Mouse (Mus musculus): ENCODE data around the gene Prr36. TPM values are rescaled to one million over a fixed set of nuclear protein-coding genes. Genes with fewer than 3 reads are reported as not detected.

Gene Prr36
- polyA plus RNA-seq, 1 experiment from 2014 or later: 52.1 TPM

- H3K9me3 ChIP-seq: no peaks in the 10 kb centered on the region
- peak overlapping the region; percentile 85 for H3K4me3 ChIP-seq (replicated peaks)
- peak overlapping the region; percentile 71 for H3K9ac ChIP-seq (replicated peaks)
- peaks cover 37% of the 10 kb centered on the region for H3K4me1 ChIP-seq (replicated peaks)
- H3K27me3 ChIP-seq: no peaks in the 10 kb centered on the region
- peaks cover 17% of the 10 kb centered on the region for H3K36me3 ChIP-seq
- H3K4me2 ChIP-seq (replicated peaks): peak overlapping the region; percentile 61
- ATAC-seq: peak; percentile 4
- WGBS: 20% methylated on average over 15 of the region's 15 CpGs
- peak overlapping the region; percentile 95 for H3K27ac ChIP-seq
Measured at GRCm38 (mm10) chr8:4237814-4238433, 20.7 kb upstream of the Prr36 start.

- Histone ChIP-seq H3K4me1 (replicated peaks) (peaks cover 5% of the 10 kb centered on the region; the same call in 1 of the 2 replicates), H3K4me3 (replicated peaks) (no peak overlapping the region), H3K27ac (no peak overlapping the region), H3K36me3 (no peaks in the 10 kb centered on the region), H3K27me3 (peaks cover 24% of the 10 kb centered on the region), H3K4me2 (replicated peaks) (no peak overlapping the region), H3K9me3 (no peaks in the 10 kb centered on the region), H3K9ac (replicated peaks) (no peak overlapping the region)
- no peak for ATAC-seq
- 69% methylated on average over 10 of the region's 10 CpGs for WGBS
Measured at GRCm38 (mm10) chr8:4230612-4231351, 13.5 kb upstream of the Prr36 start.

DNA sequence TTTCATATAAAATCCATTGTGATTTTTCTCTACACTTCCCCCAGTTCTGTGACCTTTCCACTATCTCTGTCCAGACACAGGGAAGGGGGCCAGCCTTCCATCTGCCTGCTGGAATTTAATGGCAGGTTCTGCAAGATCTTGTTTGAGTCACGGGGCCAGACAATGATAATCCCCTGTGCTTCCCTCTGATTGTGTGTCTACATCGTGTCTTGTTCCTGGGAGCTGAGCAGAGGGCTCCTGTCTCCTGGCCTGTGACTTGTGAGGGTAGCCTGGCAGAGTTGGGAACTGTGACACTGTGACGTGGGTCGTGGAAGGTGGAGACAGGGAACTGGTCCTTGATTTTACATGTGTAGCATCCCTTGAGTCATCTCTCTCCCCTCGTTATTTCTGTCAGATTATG is 12.5 kb upstream of the Prr36 start:
- Histone ChIP-seq H3K9me3 (no peaks in the 10 kb centered on the region), H3K27ac (no peak overlapping the region), H3K9ac (replicated peaks) (no peak overlapping the region), H3K4me1 (replicated peaks) (peaks cover 5% of the 10 kb centered on the region; the same call in 1 of the 2 replicates), H3K27me3 (peaks cover 25% of the 10 kb centered on the region), H3K4me3 (replicated peaks) (no peak overlapping the region), H3K4me2 (replicated peaks) (no peak overlapping the region), H3K36me3 (no peaks in the 10 kb centered on the region)
- WGBS: 65% methylated on average over 5 of the region's 5 CpGs
- no peak for ATAC-seq

DNA sequence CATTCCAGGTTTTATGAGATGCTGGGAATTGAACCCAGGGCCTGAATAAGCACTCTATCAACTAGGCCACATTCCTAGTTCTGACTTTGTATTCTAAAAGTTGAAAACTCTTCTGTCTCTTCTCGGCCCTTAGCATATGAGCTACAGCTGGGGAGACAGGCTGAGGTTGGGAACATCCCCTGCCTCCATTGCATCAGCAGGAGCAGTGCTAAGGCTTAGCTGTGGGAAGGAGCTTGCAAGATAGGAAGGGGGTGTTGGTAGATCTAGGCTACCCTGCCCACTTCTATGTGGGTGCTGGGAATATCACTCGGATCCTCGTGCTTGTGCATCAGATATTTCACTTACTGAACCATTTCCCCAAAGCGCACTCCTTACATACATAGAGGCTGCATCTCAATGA is 10.7 kb upstream of the Prr36 start:
- H3K27ac ChIP-seq: no peak overlapping the region
- H3K9me3 ChIP-seq: no peaks in the 10 kb centered on the region
- no peaks in the 10 kb centered on the region for H3K36me3 ChIP-seq
- 95% methylated on average over 4 of the region's 4 CpGs for WGBS
- ATAC-seq: no peak
- H3K4me2 ChIP-seq (replicated peaks): no peak overlapping the region
- no peak overlapping the region for H3K9ac ChIP-seq (replicated peaks)
- peaks cover 25% of the 10 kb centered on the region for H3K27me3 ChIP-seq
- no peak overlapping the region for H3K4me3 ChIP-seq (replicated peaks)
- H3K4me1 ChIP-seq (replicated peaks): peaks cover 5% of the 10 kb centered on the region; the same call in 1 of the 2 replicates

- 0 out of 2 replicates have a peak within 1 kb of the TSS, but pooled peaks have one; percentile 25 for H3K9ac ChIP-seq (replicated peaks)
- H3K36me3 ChIP-seq: no peaks in the 10 kb centered on the region
- peaks cover 5% of the 10 kb centered on the region; the same call in 1 of the 2 replicates for H3K4me1 ChIP-seq (replicated peaks)
- no peak within 1 kb of the TSS for H3K27ac ChIP-seq
- WGBS: 4% methylated on average over 33 of the region's 33 CpGs
- H3K4me2 ChIP-seq (replicated peaks): peak within 1 kb of the TSS; percentile 36
- ATAC-seq: peak; percentile 55
- H3K27me3 ChIP-seq: peaks cover 25% of the 10 kb centered on the region
- no peaks in the 10 kb centered on the region for H3K9me3 ChIP-seq
- 0 out of 2 replicates have a peak within 1 kb of the TSS, but pooled peaks have one; percentile 8 for H3K4me3 ChIP-seq (replicated peaks)
Measured at GRCm38 (mm10) chr8:4226739-4227347, 9.6 kb upstream of the Prr36 start, which contains the start of gene Lrrc8e. TSS of gene Lrrc8e (plus strand) at chr8:4226827.

DNA sequence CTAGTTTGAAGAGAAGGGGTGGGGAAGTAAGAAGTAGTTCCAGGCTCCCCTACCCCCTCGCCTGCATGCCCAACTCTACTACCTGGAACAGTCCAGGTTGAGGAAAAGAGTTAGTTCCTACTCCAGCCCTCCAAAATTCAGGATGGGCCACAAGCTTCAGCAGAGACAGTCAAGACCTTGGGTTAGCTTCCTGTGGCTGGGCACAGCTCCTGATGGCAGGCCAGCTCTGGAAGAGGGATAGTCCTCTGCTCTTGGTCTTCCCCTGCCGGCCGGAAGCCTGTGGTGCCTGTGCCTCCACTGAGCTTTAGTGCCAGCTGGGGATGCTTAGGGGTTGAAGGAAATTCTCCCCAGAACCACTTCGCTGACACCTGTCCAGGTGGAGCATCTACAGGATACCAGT is 9.1 kb upstream of the Prr36 start:
- Histone ChIP-seq H3K9me3 (no peaks in the 10 kb centered on the region), H3K9ac (replicated peaks) (0 out of 2 replicates have a peak overlapping the region, but pooled peaks have one; percentile 25), H3K4me1 (replicated peaks) (peaks cover 5% of the 10 kb centered on the region; the same call in 1 of the 2 replicates), H3K4me2 (replicated peaks) (peak overlapping the region; percentile 36; the same call in 1 of the 2 replicates), H3K36me3 (no peaks in the 10 kb centered on the region), H3K27me3 (peaks cover 25% of the 10 kb centered on the region), H3K4me3 (replicated peaks) (no peak overlapping the region), H3K27ac (no peak overlapping the region)
- peak; percentile 56; the same call in 1 of the 2 replicates for ATAC-seq
- 26% methylated on average over 4 of the region's 4 CpGs for WGBS

DNA sequence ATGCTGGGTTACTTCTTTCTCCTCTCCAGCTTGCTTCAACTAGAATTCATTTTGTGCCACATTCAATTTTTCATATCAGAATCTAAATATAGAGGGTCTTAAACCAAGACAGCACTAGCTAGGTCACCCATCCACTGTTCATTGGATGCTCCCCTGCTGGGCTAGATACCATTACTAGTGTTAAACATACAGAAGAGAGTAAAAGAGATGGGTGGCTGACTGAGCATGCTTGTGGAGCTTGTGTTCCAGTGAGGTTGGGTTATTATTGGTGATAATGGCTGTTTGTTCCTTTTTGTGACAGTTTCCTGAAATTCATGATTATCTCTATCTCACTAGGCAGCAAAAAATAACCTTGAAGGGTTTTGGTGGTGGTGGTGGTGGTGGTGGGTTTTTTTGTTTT is 4.8 kb upstream of the Prr36 start:
- H3K36me3 ChIP-seq: no peaks in the 10 kb centered on the region
- H3K27ac ChIP-seq: no peak overlapping the region
- ATAC-seq: no peak
- no peak overlapping the region for H3K9ac ChIP-seq (replicated peaks)
- H3K4me1 ChIP-seq (replicated peaks): peaks cover 5% of the 10 kb centered on the region; the same call in 1 of the 2 replicates
- no peak overlapping the region for H3K4me2 ChIP-seq (replicated peaks)
- H3K27me3 ChIP-seq: peaks cover 14% of the 10 kb centered on the region
- H3K4me3 ChIP-seq (replicated peaks): no peak overlapping the region
- no peaks in the 10 kb centered on the region for H3K9me3 ChIP-seq

GRCm38 (mm10) chr8:4219617-4220016 is 2.4 kb upstream of the Prr36 start:
- H3K27me3 ChIP-seq: no peaks in the 10 kb centered on the region
- 0 out of 2 replicates have a peak, but pooled peaks cover 7% of the 10 kb centered on the region for H3K36me3 ChIP-seq
- H3K9me3 ChIP-seq: no peaks in the 10 kb centered on the region
- no peak overlapping the region for H3K27ac ChIP-seq
- no peak for ATAC-seq
- peaks cover 15% of the 10 kb centered on the region for H3K4me1 ChIP-seq (replicated peaks)
- WGBS: 95% methylated on average over 3 of the region's 3 CpGs
- no peak overlapping the region for H3K4me3 ChIP-seq (replicated peaks)
- no peak overlapping the region for H3K9ac ChIP-seq (replicated peaks)
- no peak overlapping the region for H3K4me2 ChIP-seq (replicated peaks)

DNA sequence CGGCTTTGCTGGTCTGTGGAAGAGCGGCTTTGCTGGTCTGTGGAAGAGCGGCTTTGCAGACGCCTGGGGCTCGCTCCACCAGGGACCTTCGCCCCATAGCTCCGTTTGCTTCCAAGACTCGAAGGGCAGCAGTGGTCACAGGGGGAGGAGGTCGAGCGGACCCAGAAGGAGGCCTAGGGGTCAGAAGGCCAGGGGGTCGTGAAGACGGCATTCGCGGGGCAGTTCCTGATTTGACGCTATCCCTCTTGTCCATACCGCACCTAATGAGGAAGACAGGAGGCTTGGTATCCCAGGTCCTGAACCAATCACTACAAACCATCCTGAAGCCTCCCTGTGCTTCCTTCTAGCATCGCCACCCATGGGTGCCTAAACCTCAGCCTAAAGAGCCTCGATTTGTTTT is 963 bp downstream of the Prr36 start:
- Histone ChIP-seq H3K4me1 (replicated peaks) (peaks cover 39% of the 10 kb centered on the region), H3K9ac (replicated peaks) (peak overlapping the region; percentile 90), H3K27me3 (no peaks in the 10 kb centered on the region), H3K36me3 (0 out of 2 replicates have a peak, but pooled peaks cover 13% of the 10 kb centered on the region), H3K27ac (peak overlapping the region; percentile 97), H3K4me3 (replicated peaks) (peak overlapping the region; percentile 64), H3K9me3 (no peaks in the 10 kb centered on the region), H3K4me2 (replicated peaks) (peak overlapping the region; percentile 93)
- ATAC-seq: no peak
- 4% methylated on average over 18 of the region's 18 CpGs for WGBS

DNA sequence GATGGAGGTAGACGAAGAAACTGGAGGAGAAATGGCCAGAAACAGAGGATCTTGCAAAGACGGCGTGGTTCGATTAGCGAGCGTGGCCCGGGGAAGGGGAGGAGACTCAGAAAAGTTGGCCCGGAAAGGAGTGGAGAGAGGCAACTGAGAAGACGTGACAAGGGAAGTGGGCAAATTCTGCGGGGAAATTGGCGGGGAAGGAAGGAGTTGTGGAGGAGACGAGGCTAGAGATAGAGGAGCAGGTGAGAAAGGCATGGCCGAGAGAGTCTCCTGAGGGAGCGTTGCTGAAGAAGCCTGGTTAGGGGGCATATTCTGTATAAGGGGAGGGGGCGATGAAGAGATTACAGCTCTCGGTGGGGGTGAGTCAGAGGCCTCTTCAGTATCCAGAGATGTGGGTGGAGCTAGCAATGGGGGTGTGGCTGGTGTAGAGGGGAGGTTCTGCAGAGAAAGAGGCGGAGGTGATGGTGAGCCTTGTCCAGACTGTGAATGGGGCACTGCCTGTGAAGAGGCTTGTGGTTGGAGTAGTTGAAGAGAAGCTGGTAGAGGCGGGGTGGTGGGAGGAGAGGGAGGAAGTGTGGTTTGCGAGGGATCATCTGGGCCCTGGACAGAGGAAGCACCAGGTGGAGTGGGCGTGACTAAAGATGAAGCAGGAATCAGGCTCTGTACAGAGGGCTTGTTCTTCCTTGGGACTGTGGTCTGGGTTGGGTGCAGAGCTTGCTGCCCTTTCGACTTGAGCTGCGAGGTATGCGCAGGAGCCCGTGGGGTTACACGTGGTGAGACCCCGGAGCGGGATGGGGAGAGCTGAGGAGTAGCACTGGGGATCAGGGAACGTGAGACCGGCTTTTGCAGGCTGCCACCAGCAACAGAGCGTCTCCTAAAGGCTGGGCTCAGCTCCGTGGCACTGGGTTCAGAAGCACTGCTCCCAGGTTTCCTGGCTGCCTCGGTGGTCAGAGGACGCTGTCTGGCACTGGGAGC is 3.0 kb downstream of the Prr36 start:
- peak overlapping the region; percentile 62; the same call in 1 of the 2 replicates for H3K27ac ChIP-seq
- H3K4me3 ChIP-seq (replicated peaks): peak overlapping the region; percentile 64
- ATAC-seq: 0 out of 2 replicates have a peak, but pooled peaks have one; percentile 5
- H3K4me2 ChIP-seq (replicated peaks): peak overlapping the region; percentile 93
- H3K9ac ChIP-seq (replicated peaks): peak overlapping the region; percentile 72; the same call in 1 of the 2 replicates
- H3K9me3 ChIP-seq: no peaks in the 10 kb centered on the region
- no peaks in the 10 kb centered on the region for H3K27me3 ChIP-seq
- H3K4me1 ChIP-seq (replicated peaks): peaks cover 53% of the 10 kb centered on the region
- H3K36me3 ChIP-seq: peaks cover 30% of the 10 kb centered on the region
- 12% methylated on average over 33 of the region's 33 CpGs for WGBS
